Mouse (Mus musculus) kidney, embryonic 15.5 days (tissue): ENCODE measurements around the gene Wars2. TPM values are rescaled to one million over a fixed set of nuclear protein-coding genes. Genes with fewer than 3 reads are reported as not detected.

Experiments
- ATAC-seq: fragments of 200-750 bp; cut with Nextera tagmentation; replicated peaks from 2 replicates; pipeline ENCODE4 v1.8.0; 2017; ENCODE audit warnings: moderate TSS enrichment; ENCODE audit not compliant: low FRiP score
- H3K27ac ChIP-seq: fragments of 300-500 bp; sonication (generic); 2 replicates; pipeline ENCODE4 v1.5.1; 2015; ENCODE audit warnings: mild to moderate bottlenecking, inconsistent platforms
- H3K27me3 ChIP-seq: fragments of 300-500 bp; sonication (generic); 2 replicates; pipeline ENCODE4 v1.6.1; 2015; ENCODE audit warnings: inconsistent platforms
- H3K36me3 ChIP-seq: fragments of 300-500 bp; sonication (generic); 2 replicates; pipeline ENCODE4 v1.6.1; 2015; ENCODE audit warnings: inconsistent platforms
- H3K4me1 ChIP-seq: fragments of 300-500 bp; sonication (generic); 2 replicates; pipeline ENCODE4 v1.6.1; 2015; ENCODE audit warnings: inconsistent platforms
- H3K4me2 ChIP-seq: fragments of 300-500 bp; sonication (generic); 2 replicates; pipeline ENCODE4 v1.6.1; 2015; ENCODE audit warnings: moderate library complexity, mild to moderate bottlenecking, inconsistent platforms
- H3K4me3 ChIP-seq: fragments of 300-500 bp; sonication (generic); replicated peaks from 2 replicates; pipeline ENCODE4 v1.5.1; 2015; ENCODE audit warnings: mild to moderate bottlenecking, inconsistent platforms
- H3K9ac ChIP-seq: fragments of 300-500 bp; sonication (generic); 2 replicates; pipeline ENCODE4 v1.6.1; 2015; ENCODE audit warnings: mild to moderate bottlenecking, inconsistent platforms
- H3K9me3 ChIP-seq: fragments of 300-500 bp; sonication (generic); replicated peaks from 2 replicates; pipeline ENCODE4 v1.6.1; 2016; ENCODE audit warnings: inconsistent platforms
- WGBS: fragments of 180-500 bp; shearing (Covaris S2); methylation state at CpG from one replicate; pipeline ENCODE4 v1.1.7; 2015; ENCODE audit warnings: mixed read lengths; 5-methylcytosine and 5-hydroxymethylcytosine counted together
- polyA plus RNA-seq: library from polyadenylated mRNA; unstranded; fragments of >200 nt; fragmentation: Nextera tagmentation; extraction: Ambion mirVana; gene quantifications from 2 replicates; pipeline ENCODE4 v1.2.1, GENCODE M21; 2015

Gene Wars2
- 9.2 and 9.7 TPM in 2 replicates for polyA plus RNA-seq

DNA sequence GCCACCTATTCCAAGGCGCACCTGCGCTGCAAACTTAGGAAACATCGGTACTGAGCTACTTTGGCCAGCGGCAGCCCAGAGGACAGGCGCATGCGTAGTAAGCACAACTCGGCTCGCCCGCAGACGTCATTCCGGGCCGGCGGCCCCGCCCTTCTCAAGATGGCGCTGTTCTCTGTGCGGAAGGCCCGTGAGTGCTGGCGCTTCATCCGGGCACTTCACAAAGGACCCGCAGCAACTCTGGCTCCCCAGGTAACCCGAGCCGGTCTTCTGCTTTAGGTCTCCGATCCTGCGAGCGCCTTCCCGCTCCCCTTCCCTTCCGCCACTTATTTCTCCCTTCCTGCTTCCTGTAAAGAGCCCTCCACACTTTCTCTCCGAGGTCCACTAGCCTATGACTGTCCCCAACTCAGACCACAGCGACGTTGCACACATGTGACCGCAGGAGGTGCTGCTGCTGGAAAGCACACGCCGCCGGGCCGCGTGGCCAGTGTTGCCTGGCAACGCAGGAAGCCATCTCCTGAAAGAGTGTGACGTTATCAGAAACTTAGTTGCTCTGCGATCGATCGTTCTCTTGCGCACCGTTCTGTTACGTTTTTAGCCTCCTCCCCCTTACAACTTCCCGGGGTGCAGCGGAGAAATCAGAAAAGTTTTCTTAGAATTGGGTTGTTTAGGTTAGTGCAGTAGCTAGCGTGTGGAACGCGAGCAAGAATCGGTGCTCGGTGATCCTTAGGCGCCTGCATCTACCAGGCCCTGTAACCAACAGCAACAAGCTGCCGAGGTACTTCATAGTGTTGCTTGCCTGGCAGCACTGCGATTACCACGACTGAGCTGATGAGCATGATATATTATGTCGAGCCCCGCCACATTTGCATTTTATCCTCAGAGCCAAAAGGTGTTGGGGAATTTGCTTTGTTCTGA, at the start of gene Wars2:
TSS of gene Wars2 (plus strand) at position 129 of the 915 bp plus-strand sequence.
- Histone ChIP-seq H3K36me3 (no peaks in the 10 kb centered on the region), H3K4me2 (peak within 1 kb of the TSS; percentile 73), H3K27ac (peak within 1 kb of the TSS; percentile 98), H3K27me3 (no peaks in the 10 kb centered on the region), H3K9me3 (no peaks in the 10 kb centered on the region), H3K9ac (peak within 1 kb of the TSS; percentile 55), H3K4me3 (peak within 1 kb of the TSS; percentile 65), H3K4me1 (peaks cover 5% of the 10 kb centered on the region)
- ATAC-seq: peak; percentile 100
- WGBS: under 1% methylated on average over 57 of the region's 57 CpGs

DNA sequence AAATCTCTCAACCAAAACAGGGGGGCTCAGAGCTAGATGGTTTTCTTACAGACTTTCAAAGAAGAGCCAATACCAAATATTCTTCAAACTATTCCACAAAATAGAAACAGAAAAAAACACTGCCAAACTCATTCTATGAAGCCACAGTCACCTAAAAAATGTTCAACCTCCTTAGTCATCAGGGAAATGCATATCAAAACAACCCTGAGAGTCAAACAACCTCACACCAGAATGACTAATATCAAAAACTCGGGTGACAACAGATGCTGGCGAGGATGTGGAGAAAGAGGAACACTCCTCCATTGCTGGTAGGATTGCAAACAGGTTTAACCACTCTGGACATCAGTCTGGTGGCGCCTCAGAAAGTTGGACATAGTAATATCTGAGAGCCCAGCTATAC, 44.1 kb upstream of the Wars2 start:
- WGBS: 76% methylated on average over 3 of the region's 3 CpGs
- Histone ChIP-seq H3K4me3 (no peak overlapping the region), H3K9ac (no peak overlapping the region), H3K4me1 (no peaks in the 10 kb centered on the region), H3K27ac (no peak overlapping the region), H3K9me3 (no peaks in the 10 kb centered on the region), H3K4me2 (no peak overlapping the region), H3K27me3 (no peaks in the 10 kb centered on the region), H3K36me3 (no peaks in the 10 kb centered on the region)
- ATAC-seq: no peak

DNA sequence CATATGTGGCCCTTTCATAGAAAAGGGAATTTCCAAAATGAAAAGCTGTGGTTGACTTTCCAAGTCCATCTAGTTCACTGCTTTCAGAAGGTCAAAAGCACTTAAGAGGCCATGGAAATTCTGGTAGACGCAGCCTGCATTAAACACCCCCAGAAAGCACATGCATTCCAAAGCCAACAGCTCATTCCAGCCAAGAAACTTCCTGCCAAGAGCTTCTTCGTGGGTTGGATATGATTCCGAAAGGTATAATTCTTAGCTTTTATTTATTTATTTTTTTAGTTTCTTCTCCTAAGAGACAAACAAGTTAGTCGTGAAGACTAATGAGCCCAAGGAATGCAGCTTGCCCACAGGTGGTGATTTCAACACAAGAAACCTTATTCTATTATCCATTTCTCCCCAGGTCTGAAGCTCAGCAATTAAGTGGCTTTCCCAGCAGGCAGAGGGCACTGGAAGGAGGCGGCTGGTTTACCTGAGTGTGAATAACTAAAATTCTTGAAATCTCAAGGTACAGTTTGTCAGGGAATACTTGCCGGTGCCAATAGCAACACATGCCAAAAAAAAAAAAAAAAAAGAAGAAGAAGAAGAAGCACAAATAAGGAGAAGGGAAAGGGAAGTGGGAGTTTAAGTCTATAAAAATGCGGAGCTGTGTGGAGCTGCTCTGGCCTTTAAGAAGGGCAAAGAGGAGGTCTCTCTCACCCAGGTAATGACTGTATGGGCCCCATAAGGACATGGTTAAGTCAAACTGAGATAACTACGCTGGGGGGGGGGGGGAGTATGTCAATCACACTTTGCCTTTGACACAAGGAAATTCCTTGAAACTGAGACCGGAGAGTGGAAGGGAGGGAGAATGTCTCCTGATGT, 30.3 kb upstream of the Wars2 start:
- ATAC-seq: no peak
- Histone ChIP-seq H3K9ac (no peak overlapping the region), H3K4me3 (no peak overlapping the region), H3K27ac (no peak overlapping the region), H3K4me1 (no peaks in the 10 kb centered on the region), H3K36me3 (no peaks in the 10 kb centered on the region), H3K27me3 (no peaks in the 10 kb centered on the region), H3K4me2 (no peak overlapping the region), H3K9me3 (no peaks in the 10 kb centered on the region)
- WGBS: 61% methylated on average over 9 of the region's 9 CpGs

DNA sequence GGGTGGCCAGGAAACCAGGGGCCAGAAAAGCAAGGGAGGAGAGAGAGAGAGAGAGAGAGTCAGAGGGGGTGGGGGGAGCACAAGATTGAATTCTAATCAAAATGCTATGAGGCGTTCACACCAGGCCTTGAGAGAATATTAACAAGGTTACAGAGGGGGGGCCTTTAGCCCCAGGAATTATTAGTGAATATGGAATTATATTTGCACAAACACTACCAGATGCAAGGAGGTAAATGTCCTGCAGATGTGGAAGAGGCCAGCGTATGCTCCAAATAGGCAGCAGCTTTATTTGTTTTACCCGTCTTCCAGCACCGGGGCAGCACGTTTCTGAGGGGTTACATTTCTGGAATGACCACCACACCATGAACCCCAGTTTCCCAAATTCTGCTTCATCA, 29.7 kb upstream of the Wars2 start:
- Histone ChIP-seq H3K27me3 (no peaks in the 10 kb centered on the region), H3K4me1 (no peaks in the 10 kb centered on the region), H3K9ac (no peak overlapping the region), H3K9me3 (no peaks in the 10 kb centered on the region), H3K27ac (no peak overlapping the region), H3K4me2 (no peak overlapping the region), H3K36me3 (no peaks in the 10 kb centered on the region), H3K4me3 (no peak overlapping the region)
- ATAC-seq: no peak
- WGBS: 83% methylated on average over 5 of the region's 5 CpGs

DNA sequence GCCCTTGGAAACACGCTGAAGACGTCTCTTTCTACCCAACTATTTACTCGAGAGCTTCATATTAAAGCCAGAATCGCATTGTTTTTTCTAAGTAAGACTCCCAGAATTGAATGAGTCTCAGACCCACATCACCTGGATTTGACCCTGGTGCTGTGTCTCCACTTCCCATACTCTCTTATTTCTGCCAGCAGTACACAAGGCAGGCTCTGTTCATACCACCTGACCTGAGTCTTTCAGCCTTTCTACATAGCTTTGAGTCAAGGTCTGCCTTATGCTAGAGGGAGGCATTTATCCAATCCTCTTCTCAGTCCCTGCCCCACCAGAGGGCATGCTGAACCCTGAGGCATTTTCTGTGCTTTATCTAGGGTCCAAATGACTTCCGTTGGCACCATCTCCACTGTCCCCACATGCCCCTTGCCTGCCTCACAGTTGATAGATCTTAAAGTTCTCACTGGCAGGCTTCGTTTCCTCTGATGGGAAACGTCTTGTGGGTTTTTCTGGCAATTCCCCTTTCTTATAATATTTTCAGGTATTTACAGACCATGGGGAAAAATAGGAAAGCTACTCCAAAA, 27.5 kb upstream of the Wars2 start:
- Histone ChIP-seq H3K4me3 (no peak overlapping the region), H3K27ac (no peak overlapping the region), H3K36me3 (no peaks in the 10 kb centered on the region), H3K4me1 (no peaks in the 10 kb centered on the region), H3K4me2 (no peak overlapping the region), H3K9me3 (no peaks in the 10 kb centered on the region), H3K27me3 (no peaks in the 10 kb centered on the region), H3K9ac (no peak overlapping the region)
- no peak for ATAC-seq
- 77% methylated on average over 7 of the region's 7 CpGs for WGBS

DNA sequence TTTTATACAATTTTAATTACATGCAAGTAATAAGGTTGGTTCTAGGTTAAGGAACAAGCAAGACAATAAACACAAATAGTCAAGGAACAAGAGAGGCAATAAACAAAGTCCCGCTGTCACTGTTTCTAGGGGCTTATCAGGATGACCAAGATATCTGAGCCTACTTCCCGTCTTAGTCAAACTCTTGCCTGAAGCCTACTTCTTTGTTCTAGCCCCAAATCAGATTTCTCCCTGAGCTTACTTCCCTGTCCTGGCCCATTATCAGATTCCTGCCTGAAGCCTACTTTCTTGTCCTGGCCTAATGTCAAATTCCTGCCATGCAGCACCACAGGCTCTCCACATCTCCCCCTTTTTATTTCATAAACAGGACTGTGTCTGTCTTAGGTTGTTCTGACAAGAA, 19.9 kb upstream of the Wars2 start:
- no peak for ATAC-seq
- Histone ChIP-seq H3K36me3 (no peaks in the 10 kb centered on the region), H3K4me2 (no peak overlapping the region), H3K4me1 (no peaks in the 10 kb centered on the region), H3K27ac (no peak overlapping the region), H3K9ac (no peak overlapping the region), H3K4me3 (no peak overlapping the region), H3K9me3 (no peaks in the 10 kb centered on the region), H3K27me3 (no peaks in the 10 kb centered on the region)
- 79% methylated on average over 2 of the region's 2 CpGs for WGBS

DNA sequence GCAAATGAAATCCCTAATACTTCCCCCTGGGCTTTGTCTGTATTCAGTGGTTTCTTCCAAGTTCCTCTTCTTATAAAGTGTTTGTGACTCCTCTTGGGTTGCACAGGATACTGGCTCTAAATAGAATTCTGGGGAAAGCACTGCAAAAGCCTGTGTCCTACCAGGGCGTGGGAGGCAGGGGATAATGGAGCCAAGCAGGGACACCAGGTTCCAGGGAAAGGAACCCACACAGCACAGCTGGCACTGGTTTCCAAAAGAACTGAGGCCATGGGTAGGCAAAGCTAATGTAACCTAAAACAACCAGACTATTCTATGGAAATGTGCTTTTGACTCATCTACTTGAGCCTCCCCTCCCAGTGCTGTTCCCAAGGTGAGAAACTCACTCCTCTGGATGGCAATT, 10.3 kb upstream of the Wars2 start:
- Histone ChIP-seq H3K9me3 (no peaks in the 10 kb centered on the region), H3K36me3 (no peaks in the 10 kb centered on the region), H3K9ac (no peak overlapping the region), H3K27ac (no peak overlapping the region), H3K4me1 (no peaks in the 10 kb centered on the region), H3K27me3 (no peaks in the 10 kb centered on the region), H3K4me2 (no peak overlapping the region), H3K4me3 (no peak overlapping the region)
- no peak for ATAC-seq
- WGBS: 73% methylated on average over 1 of the region's 1 CpGs

DNA sequence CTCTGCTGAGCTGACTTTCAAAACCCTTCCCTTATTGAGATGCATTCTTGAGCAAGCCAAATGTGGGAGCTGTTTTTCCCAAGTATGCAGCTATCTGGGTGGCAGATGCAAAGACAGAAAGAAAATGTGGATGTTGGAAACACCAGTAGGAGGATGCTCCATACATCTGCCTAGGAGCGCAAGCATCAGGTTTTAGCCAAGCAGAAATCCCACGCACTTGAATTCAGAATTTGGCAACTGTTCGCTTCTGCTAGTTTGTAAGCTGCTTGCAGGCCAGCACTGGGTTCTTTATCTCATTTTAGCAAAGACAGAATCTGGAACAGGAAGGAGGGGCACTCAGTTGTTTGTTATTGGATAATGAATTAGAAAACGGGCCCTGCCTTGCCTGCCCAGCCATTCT, 8.9 kb upstream of the Wars2 start:
- Histone ChIP-seq H3K4me2 (no peak overlapping the region), H3K36me3 (no peaks in the 10 kb centered on the region), H3K4me1 (no peaks in the 10 kb centered on the region), H3K9ac (no peak overlapping the region), H3K27ac (no peak overlapping the region), H3K27me3 (no peaks in the 10 kb centered on the region), H3K4me3 (no peak overlapping the region), H3K9me3 (no peaks in the 10 kb centered on the region)
- ATAC-seq: no peak
- WGBS: 89% methylated on average over 4 of the region's 4 CpGs

DNA sequence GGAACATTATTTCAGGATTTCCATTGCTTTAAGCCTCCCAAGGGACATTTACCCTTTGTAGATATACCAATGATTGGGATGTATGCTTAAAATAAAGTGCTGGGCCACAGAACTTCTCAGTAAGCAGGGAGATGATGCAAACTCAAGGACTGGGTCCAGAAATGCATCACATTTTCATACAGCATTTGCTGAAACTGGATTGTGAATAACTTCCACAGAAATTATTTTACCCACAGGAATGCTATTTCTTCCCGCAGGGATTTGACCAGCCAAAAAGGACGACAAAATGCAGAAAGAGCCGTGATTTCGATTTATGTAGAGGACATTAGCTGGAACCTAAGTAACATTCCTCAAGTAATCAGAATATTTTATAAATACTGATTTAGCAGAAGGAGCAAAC, 7.0 kb upstream of the Wars2 start:
- ATAC-seq: no peak
- Histone ChIP-seq H3K4me1 (no peaks in the 10 kb centered on the region), H3K4me3 (no peak overlapping the region), H3K36me3 (no peaks in the 10 kb centered on the region), H3K27me3 (no peaks in the 10 kb centered on the region), H3K9ac (no peak overlapping the region), H3K27ac (no peak overlapping the region), H3K4me2 (no peak overlapping the region), H3K9me3 (no peaks in the 10 kb centered on the region)
- WGBS: 83% methylated on average over 4 of the region's 4 CpGs

DNA sequence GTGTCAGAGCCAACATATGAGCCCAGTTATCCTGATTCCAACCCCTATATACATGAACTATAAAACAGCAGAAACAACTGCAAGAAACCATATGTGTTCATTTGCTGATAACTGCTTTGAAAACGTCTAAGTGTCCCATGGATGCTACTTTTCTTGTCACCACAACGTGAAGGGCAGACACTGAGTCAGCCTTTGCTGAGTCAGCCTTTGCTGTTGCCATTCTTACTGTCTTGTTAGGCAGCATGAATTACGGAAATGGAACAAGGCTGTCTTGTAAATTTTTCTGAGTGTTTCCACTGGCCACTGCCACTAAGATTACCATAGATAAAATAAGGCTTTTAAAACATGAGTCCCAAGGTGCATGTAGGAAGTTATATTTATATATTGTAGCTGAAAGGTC, 7.0 kb downstream of the Wars2 start:
- 41% methylated on average over 3 of the region's 3 CpGs for WGBS
- no peaks in the 10 kb centered on the region for H3K9me3 ChIP-seq
- no peak for ATAC-seq
- no peak overlapping the region for H3K27ac ChIP-seq
- H3K4me1 ChIP-seq: no peaks in the 10 kb centered on the region
- H3K27me3 ChIP-seq: no peaks in the 10 kb centered on the region
- no peak overlapping the region for H3K9ac ChIP-seq
- no peak overlapping the region for H3K4me2 ChIP-seq
- H3K36me3 ChIP-seq: no peaks in the 10 kb centered on the region
- no peak overlapping the region for H3K4me3 ChIP-seq

DNA sequence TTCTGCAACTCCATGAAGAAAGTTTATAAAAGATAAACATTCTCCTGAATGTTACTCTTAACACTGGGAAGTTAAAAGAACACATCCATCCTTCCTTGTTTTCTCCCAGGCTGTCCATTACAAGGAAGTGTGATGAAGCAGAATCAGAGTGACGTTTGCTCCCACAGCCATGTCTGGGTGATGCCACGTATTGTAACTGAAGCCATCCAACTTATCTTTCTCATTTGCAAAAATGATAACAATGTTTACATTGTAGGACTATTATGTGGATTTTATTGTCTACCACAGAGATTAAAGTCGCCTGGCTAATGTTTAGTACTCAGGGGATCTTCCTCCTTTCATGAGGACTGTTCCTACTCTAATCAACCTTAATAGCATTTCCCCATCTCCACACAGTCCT, 8.2 kb downstream of the Wars2 start:
- H3K4me1 ChIP-seq: no peaks in the 10 kb centered on the region
- ATAC-seq: no peak
- H3K27me3 ChIP-seq: no peaks in the 10 kb centered on the region
- no peak overlapping the region for H3K4me2 ChIP-seq
- no peak overlapping the region for H3K27ac ChIP-seq
- no peak overlapping the region for H3K4me3 ChIP-seq
- H3K9ac ChIP-seq: no peak overlapping the region
- WGBS: 67% methylated on average over 3 of the region's 3 CpGs
- no peaks in the 10 kb centered on the region for H3K36me3 ChIP-seq
- no peaks in the 10 kb centered on the region for H3K9me3 ChIP-seq

DNA sequence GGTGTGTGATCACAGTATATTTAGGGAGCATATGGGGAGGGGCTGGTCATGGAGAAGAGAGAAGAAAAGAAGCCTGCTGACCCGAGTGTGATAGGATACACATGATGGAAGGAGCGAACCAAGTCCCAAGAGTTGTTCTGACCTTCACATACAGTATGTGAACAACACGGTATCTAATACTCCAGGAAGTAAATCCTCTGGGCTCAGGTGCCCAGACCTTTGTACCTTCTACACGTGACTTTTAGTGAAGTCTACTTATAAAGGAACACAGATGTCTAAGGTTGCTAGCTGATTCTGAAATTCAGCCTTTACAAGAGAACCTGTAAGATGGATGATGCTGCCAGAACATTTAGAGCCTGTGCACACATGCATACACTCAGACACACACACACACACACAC, 15.4 kb downstream of the Wars2 start:
- Histone ChIP-seq H3K27ac (no peak overlapping the region), H3K4me2 (no peak overlapping the region), H3K36me3 (no peaks in the 10 kb centered on the region), H3K4me3 (no peak overlapping the region), H3K9ac (no peak overlapping the region), H3K9me3 (no peaks in the 10 kb centered on the region), H3K4me1 (no peaks in the 10 kb centered on the region), H3K27me3 (no peaks in the 10 kb centered on the region)
- 85% methylated on average over 4 of the region's 4 CpGs for WGBS
- no peak for ATAC-seq
